34 mouse cellular contexts compared by ENCODE assay signal in genomic region chr17:24156394-24156793, GRCm38 (mm10). TPM values are rescaled to one million over a fixed set of nuclear protein-coding genes. Genes with fewer than 3 reads are reported as not detected.
"Had no signal": no experiment of that assay in that cellular context is flagged by ENCODE, and none has a peak within 500 bp of the region (broad histone marks: within the 10 kb centered on the region; RNA-seq: fewer than 3 reads in every experiment).

No protein-coding gene starts in this region.

- ATAC-seq: hindbrain, embryonic 16.5 days; hindbrain, postnatal 0 days; inflammation-experienced regulatory T-cells, adult 6 months; intestine, embryonic 15.5 days; intestine, embryonic 16.5 days; intestine, postnatal 0 days had no signal

- DNase-seq: heart, postnatal 10 days; heart, postnatal 14 days; heart, postnatal 36 days; heart, postnatal 4 days; kidney, adult 11 months; kidney, adult 18-20 months; kidney, adult 2 months; kidney, adult 8-10 months; kidney, adult 9 months; kidney, postnatal 10 days; kidney, postnatal 14 days; kidney, postnatal 25 days; kidney, postnatal 36 days; kidney, postnatal 4 days; layer of hippocampus, adult 9-11 months; layer of hippocampus, postnatal 36 days had no signal

- H3K4me3 ChIP-seq: heart, embryonic 12.5 days; heart, embryonic 13.5 days; heart, embryonic 15.5 days; hindbrain, embryonic 10.5 days; hindbrain, embryonic 12.5 days; hindbrain, embryonic 13.5 days; hindbrain, embryonic 15.5 days; intestine, embryonic 15.5 days; kidney, embryonic 15.5 days; layer of hippocampus, adult 2 months had no signal

- H3K4me2 ChIP-seq: heart, embryonic 11.5 days; heart, embryonic 12.5 days; heart, embryonic 13.5 days; heart, embryonic 15.5 days; hindbrain, embryonic 12.5 days; hindbrain, embryonic 13.5 days; hindbrain, embryonic 14.5 days; hindbrain, embryonic 15.5 days; intestine, embryonic 15.5 days; kidney, embryonic 15.5 days had no signal

- H3K27ac ChIP-seq: heart, embryonic 13.5 days; heart, embryonic 15.5 days; hindbrain, embryonic 10.5 days; hindbrain, embryonic 12.5 days; hindbrain, embryonic 13.5 days; hindbrain, embryonic 14.5 days; hindbrain, embryonic 15.5 days; hindbrain, postnatal 0 days; intestine, embryonic 15.5 days; kidney, embryonic 15.5 days; kidney, postnatal 0 days; layer of hippocampus, adult 2 months had no signal

- H3K27me3 ChIP-seq: heart, embryonic 12.5 days; heart, embryonic 13.5 days; heart, embryonic 15.5 days; hindbrain, embryonic 12.5 days; hindbrain, embryonic 13.5 days; hindbrain, embryonic 15.5 days; intestine, embryonic 15.5 days; kidney, embryonic 15.5 days had no signal

- H3K9ac ChIP-seq: heart, embryonic 12.5 days; heart, embryonic 13.5 days; heart, embryonic 15.5 days; hindbrain, embryonic 12.5 days; hindbrain, embryonic 13.5 days; hindbrain, embryonic 14.5 days; hindbrain, embryonic 15.5 days; intestine, embryonic 15.5 days; kidney, embryonic 15.5 days had no signal

- H3K9me3 ChIP-seq: heart, embryonic 12.5 days; heart, embryonic 13.5 days; heart, embryonic 15.5 days; hindbrain, embryonic 10.5 days; hindbrain, embryonic 12.5 days; hindbrain, embryonic 13.5 days; hindbrain, embryonic 15.5 days; intestine, embryonic 15.5 days; kidney, embryonic 15.5 days had no signal

RNA-seq across cellular contexts. Expression of gene Ntn3, which starts 52.9 kb away (rescaled TPM):
- polyA plus RNA-seq: inflammation-experienced regulatory T-cells, adult 6 months had no signal
